Mouse (Mus musculus) brain, embryonic 14.5 days (tissue): ENCODE data around the gene Nmrk1.

Experiments used
- CTCF ChIP-seq: fragments of 200-500 bp; IDR thresholded peaks from 2 replicates; pipeline ENCODE4 v1.5.1; 2012; ENCODE audit warnings: inconsistent platforms, mild to moderate bottlenecking, moderate library complexity, borderline replicate concordance; ENCODE audit not compliant: insufficient read depth, insufficient read length; ENCODE audit errors: extremely low read depth
- POLR2A ChIP-seq: fragments of 200-500 bp; IDR thresholded peaks from 2 replicates; pipeline ENCODE4 v1.6.1; 2012; ENCODE audit warnings: mild to moderate bottlenecking, inconsistent platforms, borderline replicate concordance; ENCODE audit not compliant: poor library complexity, insufficient read depth, insufficient read length, severe bottlenecking; ENCODE audit errors: extremely low read depth

DNA sequence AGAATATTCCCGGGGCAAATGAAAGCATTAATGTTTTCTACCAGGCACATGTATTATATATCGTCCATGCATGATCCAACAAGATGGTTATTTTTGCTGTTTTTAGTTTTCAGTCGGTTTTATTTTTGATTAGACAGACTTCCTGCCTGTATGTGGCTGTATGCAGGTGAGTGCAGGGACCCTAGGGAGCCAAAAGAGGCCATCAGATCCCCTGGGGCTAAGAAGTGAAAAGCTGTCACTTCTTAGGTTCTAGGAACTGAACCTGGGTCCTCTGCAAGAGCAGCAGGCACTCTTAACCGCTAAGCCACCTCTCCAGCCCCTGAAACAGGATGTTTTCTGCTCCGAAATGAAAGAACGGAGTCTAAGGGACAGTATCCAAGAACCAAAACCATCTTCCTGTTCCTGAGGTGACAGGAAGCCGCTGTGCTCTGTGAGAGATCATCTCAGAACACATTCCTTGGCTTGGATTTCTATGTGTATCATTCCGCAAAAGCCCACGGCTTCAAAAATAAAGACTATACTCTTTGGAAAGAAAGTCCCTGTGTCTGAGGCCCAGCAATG, 16.0 kb upstream of the Nmrk1 start:
- TF ChIP-seq CTCF: no peak
- TF ChIP-seq POLR2A: no peak
